Mouse (Mus musculus): ENCODE data around the gene Cblc. TPM values are rescaled to one million over a fixed set of nuclear protein-coding genes. Genes with fewer than 3 reads are reported as not detected.

Gene Cblc
- polyA plus RNA-seq, 1 experiment from 2014 or later: not detected

GRCm38 (mm10) chr7:19816224-19816771 is 19.7 kb upstream of the Cblc start:
- Histone ChIP-seq H3K27ac (replicated peaks) (0 out of 2 replicates have a peak overlapping the region, but pooled peaks have one; percentile 1), H3K27me3 (peaks cover 32% of the 10 kb centered on the region)

DNA sequence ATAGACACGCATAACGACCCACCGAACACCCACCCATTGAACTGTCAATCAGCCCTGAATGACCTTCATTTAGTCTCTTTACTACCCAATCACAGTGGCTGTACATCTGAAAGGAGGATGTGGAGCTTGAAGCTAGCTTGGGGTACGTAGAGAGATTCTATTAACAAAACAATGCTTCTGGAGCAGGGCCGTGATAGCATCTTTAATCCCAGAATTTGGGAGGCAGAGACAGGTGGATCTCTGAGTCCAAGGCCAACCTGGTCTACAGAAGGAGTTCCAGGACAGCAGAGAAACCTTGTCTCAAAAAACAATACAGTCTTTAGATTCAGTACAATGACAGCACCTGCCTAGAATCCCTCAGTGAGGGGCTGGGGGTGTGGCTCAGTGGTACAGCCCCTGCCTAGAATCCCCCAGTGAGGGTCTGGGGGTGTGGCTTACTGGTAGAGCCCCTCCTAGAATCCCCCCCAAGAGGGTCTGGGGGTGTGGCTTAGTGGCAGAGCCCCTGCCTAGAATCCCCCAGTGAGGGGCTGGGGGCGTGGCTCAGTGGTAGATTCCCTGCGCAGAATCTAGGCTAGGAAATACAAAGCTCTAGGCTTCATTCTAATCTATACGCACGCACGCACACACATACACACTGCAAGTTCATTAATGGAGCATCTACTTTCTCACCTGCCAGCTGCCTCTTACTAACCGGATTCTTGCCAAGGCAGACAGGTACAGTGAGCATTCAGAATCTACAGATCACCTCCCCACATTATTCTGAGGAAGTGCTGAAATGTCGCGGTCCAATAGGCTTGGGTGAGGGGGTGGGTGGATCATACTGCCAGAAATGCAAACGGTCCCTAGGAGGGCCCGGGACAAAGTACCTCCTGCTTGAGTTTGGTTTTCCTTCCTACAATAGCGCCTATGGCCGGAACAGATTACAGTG is 19.0 kb upstream of the Cblc start:
- peaks cover 23% of the 10 kb centered on the region for H3K4me1 ChIP-seq
- peak overlapping the region; percentile 57 for H3K9ac ChIP-seq (replicated peaks)
- peaks cover 34% of the 10 kb centered on the region for H3K27me3 ChIP-seq
- WGBS: 16% methylated on average over 17 of the region's 17 CpGs
- H3K4me3 ChIP-seq: peak overlapping the region; percentile 45
- H3K36me3 ChIP-seq: no peaks in the 10 kb centered on the region
- peak overlapping the region; percentile 70 for H3K4me2 ChIP-seq (replicated peaks)
- ATAC-seq (replicated peaks): peak; percentile 29; the same call in 1 of the 2 replicates
- H3K27ac ChIP-seq (replicated peaks): 0 out of 2 replicates have a peak overlapping the region, but pooled peaks have one; percentile 1
- 0 out of 2 replicates have a peak, but pooled peaks cover 3% of the 10 kb centered on the region for H3K9me3 ChIP-seq

More at GRCm38 (mm10) chr7:19816224-19816771, 19.7 kb upstream of the Cblc start:
- peaks cover 17% of the 10 kb centered on the region for H3K4me1 ChIP-seq
- H3K9ac ChIP-seq (replicated peaks): peak overlapping the region; percentile 57
- H3K36me3 ChIP-seq: no peaks in the 10 kb centered on the region
- peak overlapping the region; percentile 45 for H3K4me3 ChIP-seq
- WGBS: 1% methylated on average over 28 of the region's 28 CpGs
- peak; percentile 44; the same call in 1 of the 2 replicates for ATAC-seq (replicated peaks)
- H3K4me2 ChIP-seq (replicated peaks): peak overlapping the region; percentile 70
- H3K9me3 ChIP-seq: 0 out of 2 replicates have a peak, but pooled peaks cover 3% of the 10 kb centered on the region

- H3K9me3 ChIP-seq: no peaks in the 10 kb centered on the region
- no peak for ATAC-seq (replicated peaks)
- 86% methylated on average over 6 of the region's 6 CpGs for WGBS
- H3K27me3 ChIP-seq: peaks cover 51% of the 10 kb centered on the region
- H3K9ac ChIP-seq (replicated peaks): no peak overlapping the region
- H3K4me2 ChIP-seq (replicated peaks): no peak overlapping the region
- peaks cover 23% of the 10 kb centered on the region for H3K4me1 ChIP-seq
- H3K27ac ChIP-seq (replicated peaks): no peak overlapping the region
- no peak overlapping the region for H3K4me3 ChIP-seq
- H3K36me3 ChIP-seq: no peaks in the 10 kb centered on the region
These were observed 17.0 kb upstream of the Cblc start for GRCm38 (mm10) chr7:19813579-19814122.

DNA sequence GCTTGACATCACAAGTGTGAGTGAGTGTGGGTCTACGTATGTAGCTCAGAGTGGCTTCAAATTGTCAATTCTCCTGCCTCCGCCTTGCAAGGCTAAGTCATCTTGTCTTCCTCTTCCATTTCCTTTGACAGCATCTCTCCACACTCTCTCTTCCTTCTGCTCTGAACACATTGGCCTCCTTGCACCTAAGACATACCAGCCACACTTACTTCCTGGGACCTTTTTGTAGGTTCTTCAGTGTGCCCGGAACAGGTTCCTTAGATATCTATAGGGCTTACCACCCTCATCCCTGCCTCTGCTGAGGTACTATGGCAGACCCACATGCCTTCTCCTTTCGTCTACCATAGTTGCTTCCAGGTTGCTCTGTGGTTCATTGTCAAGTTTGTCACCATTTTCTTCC is 16.6 kb upstream of the Cblc start:
- peaks cover 23% of the 10 kb centered on the region for H3K4me1 ChIP-seq
- H3K9ac ChIP-seq (replicated peaks): no peak overlapping the region
- WGBS: 89% methylated on average over 4 of the region's 4 CpGs
- no peak overlapping the region for H3K4me3 ChIP-seq
- ATAC-seq (replicated peaks): no peak
- H3K4me2 ChIP-seq (replicated peaks): no peak overlapping the region
- no peak overlapping the region for H3K27ac ChIP-seq (replicated peaks)
- peaks cover 54% of the 10 kb centered on the region for H3K27me3 ChIP-seq
- H3K9me3 ChIP-seq: no peaks in the 10 kb centered on the region
- no peaks in the 10 kb centered on the region for H3K36me3 ChIP-seq

DNA sequence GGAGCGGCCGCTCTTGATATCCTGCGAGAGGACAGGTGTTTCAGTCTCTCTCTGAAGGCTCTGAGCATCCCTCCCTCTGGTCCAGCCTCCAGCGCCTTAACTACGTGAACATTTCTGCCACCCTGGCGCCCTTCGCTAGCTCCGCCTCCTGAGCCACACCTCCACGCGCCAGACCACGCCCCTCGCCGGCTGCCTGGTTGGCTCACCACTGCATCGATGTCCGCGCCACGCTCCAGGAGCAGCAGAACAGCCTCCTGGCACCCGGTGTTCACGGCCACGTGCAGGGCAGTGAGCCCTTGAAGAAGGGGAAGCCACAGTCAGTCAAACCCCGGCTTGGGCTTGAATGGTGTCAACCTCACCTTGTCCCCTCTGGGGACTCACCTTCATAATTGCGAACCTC is 14.5 kb upstream of the Cblc start:
- Histone ChIP-seq H3K27ac (replicated peaks) (no peak overlapping the region), H3K9me3 (no peaks in the 10 kb centered on the region), H3K36me3 (no peaks in the 10 kb centered on the region), H3K27me3 (peaks cover 42% of the 10 kb centered on the region), H3K4me3 (peak overlapping the region; percentile 22), H3K9ac (replicated peaks) (no peak overlapping the region), H3K4me1 (peaks cover 8% of the 10 kb centered on the region), H3K4me2 (replicated peaks) (peak overlapping the region; percentile 39)
- 0 out of 2 replicates have a peak, but pooled peaks have one; percentile 17 for ATAC-seq (replicated peaks)
- WGBS: 2% methylated on average over 20 of the region's 22 CpGs

DNA sequence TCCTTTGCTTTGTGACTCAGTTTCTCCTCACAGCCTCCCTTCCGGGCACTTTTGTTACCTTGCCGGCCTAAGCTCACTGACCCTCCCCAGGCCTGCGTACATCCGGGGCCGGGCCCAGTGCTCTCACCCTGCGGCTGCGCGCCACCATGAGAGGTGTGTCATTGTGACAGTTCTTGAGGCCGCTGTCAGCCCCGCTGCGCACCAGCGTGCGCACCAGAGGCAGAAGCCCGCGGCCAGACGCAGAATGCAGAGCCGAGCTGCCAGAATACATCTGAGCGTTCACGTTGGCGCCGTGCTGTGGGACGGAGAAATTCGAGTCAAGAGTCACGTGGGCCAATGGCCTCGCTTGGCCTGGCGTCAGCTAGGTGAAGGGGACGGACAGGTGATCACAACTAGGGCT is 12.8 kb upstream of the Cblc start:
- Histone ChIP-seq H3K4me1 (peaks cover 8% of the 10 kb centered on the region), H3K27me3 (peaks cover 40% of the 10 kb centered on the region), H3K9ac (replicated peaks) (no peak overlapping the region; the same call in 1 of the 2 replicates), H3K4me3 (peak overlapping the region; percentile 21), H3K9me3 (no peaks in the 10 kb centered on the region), H3K4me2 (replicated peaks) (peak overlapping the region; percentile 31), H3K27ac (replicated peaks) (no peak overlapping the region), H3K36me3 (no peaks in the 10 kb centered on the region)
- WGBS: 2% methylated on average over 27 of the region's 27 CpGs
- ATAC-seq (replicated peaks): 0 out of 2 replicates have a peak, but pooled peaks have one; percentile 27

- Histone ChIP-seq H3K27ac (replicated peaks) (no peak overlapping the region), H3K4me3 (no peak overlapping the region), H3K9ac (replicated peaks) (no peak overlapping the region), H3K27me3 (peaks cover 37% of the 10 kb centered on the region), H3K4me1 (peaks cover 8% of the 10 kb centered on the region), H3K9me3 (no peaks in the 10 kb centered on the region), H3K4me2 (replicated peaks) (no peak overlapping the region), H3K36me3 (no peaks in the 10 kb centered on the region)
- 83% methylated on average over 8 of the region's 8 CpGs for WGBS
- no peak for ATAC-seq (replicated peaks)
These were observed 9.9 kb upstream of the Cblc start for GRCm38 (mm10) chr7:19806356-19806969.

DNA sequence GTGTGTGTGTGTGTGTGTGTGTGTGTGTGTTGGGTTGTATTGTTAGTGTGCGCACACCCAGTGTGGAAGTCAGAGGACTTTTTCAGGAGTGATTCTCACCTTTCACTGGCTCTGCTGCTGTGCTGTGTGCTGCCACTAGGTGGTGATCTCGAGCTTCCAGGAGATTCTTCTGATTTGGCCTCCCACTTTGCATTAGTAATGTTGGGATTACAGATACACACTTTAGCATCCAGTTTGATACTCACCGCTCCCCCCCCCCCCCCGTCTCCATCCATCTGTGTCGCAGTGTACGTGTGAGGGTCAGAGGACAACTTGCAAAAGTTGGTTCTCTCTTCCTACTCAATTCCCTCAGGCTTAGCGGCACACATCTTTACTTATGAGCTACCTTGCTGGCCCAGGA is 6.4 kb upstream of the Cblc start:
- 0 out of 2 replicates have a peak, but pooled peaks have one; percentile 35 for ATAC-seq (replicated peaks)
- Histone ChIP-seq H3K9ac (replicated peaks) (no peak overlapping the region), H3K27me3 (0 out of 2 replicates have a peak, but pooled peaks cover 5% of the 10 kb centered on the region), H3K4me3 (no peak overlapping the region), H3K9me3 (no peaks in the 10 kb centered on the region), H3K36me3 (no peaks in the 10 kb centered on the region), H3K27ac (replicated peaks) (no peak overlapping the region), H3K4me2 (replicated peaks) (no peak overlapping the region), H3K4me1 (no peaks in the 10 kb centered on the region)
- WGBS: 19% methylated on average over 7 of the region's 7 CpGs

DNA sequence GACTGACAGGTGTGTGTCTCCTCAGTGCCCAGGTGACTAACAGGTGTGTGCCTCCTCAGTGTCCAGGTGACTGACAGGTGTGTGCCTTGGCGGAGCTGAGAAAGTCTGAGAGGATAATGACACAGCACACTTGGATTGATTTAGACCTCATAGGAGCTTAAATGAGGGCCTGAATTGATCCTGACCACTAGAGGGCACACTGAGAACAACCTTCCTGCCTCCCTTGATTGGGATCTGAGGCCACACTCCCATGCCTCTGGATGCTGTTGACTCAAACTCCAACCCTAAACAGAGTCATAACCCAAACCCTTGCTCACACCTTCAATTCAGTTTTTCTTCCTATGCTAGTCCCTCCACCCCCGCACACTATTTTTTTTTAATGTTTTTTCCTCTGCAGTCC is 4.2 kb upstream of the Cblc start:
- H3K4me1 ChIP-seq: no peaks in the 10 kb centered on the region
- peaks cover 18% of the 10 kb centered on the region for H3K27me3 ChIP-seq
- H3K4me2 ChIP-seq (replicated peaks): no peak overlapping the region
- WGBS: 24% methylated on average over 2 of the region's 2 CpGs
- H3K9ac ChIP-seq (replicated peaks): no peak overlapping the region
- no peaks in the 10 kb centered on the region for H3K36me3 ChIP-seq
- H3K27ac ChIP-seq (replicated peaks): no peak overlapping the region
- no peak overlapping the region for H3K4me3 ChIP-seq
- ATAC-seq (replicated peaks): no peak
- no peaks in the 10 kb centered on the region for H3K9me3 ChIP-seq

- H3K4me3 ChIP-seq: no peak overlapping the region
- no peak overlapping the region for H3K27ac ChIP-seq (replicated peaks)
- no peaks in the 10 kb centered on the region for H3K9me3 ChIP-seq
- H3K36me3 ChIP-seq: no peaks in the 10 kb centered on the region
- 8% methylated on average over 18 of the region's 18 CpGs for WGBS
- ATAC-seq (replicated peaks): no peak
- H3K9ac ChIP-seq (replicated peaks): no peak overlapping the region
- peaks cover 22% of the 10 kb centered on the region for H3K27me3 ChIP-seq
- no peaks in the 10 kb centered on the region for H3K4me1 ChIP-seq
- H3K4me2 ChIP-seq (replicated peaks): no peak overlapping the region
These were observed 355 bp downstream of the Cblc start for GRCm38 (mm10) chr7:19796254-19796653.

- peaks cover 22% of the 10 kb centered on the region for H3K27me3 ChIP-seq
- WGBS: 56% methylated on average over 2 of the region's 2 CpGs
These were observed 1.4 kb downstream of the Cblc start for GRCm38 (mm10) chr7:19795236-19795635.

More at GRCm38 (mm10) chr7:19795236-19795635, 1.4 kb downstream of the Cblc start:
- H3K4me1 ChIP-seq: no peaks in the 10 kb centered on the region; the same call in 1 of the 2 replicates
- ATAC-seq (replicated peaks): no peak
- H3K27ac ChIP-seq (replicated peaks): no peak overlapping the region
- no peaks in the 10 kb centered on the region for H3K9me3 ChIP-seq
- no peak overlapping the region for H3K4me2 ChIP-seq (replicated peaks)
- no peak overlapping the region for H3K9ac ChIP-seq (replicated peaks)
- no peaks in the 10 kb centered on the region for H3K36me3 ChIP-seq
- H3K4me3 ChIP-seq: no peak overlapping the region
